Mouse (Mus musculus) left cerebral cortex, adult 8-10 months (tissue): ENCODE results near the gene Sun5. TPM values are rescaled to one million over a fixed set of nuclear protein-coding genes. Genes with fewer than 3 reads are reported as not detected.

Experiments used
- DNase-seq, 2 experiments: peaks; one replicate each; pipeline ENCODE4 v3.0.0; 2022; ENCODE audit warnings: low spot score in 2 of 2
- total RNA-seq, 4 experiments: library from RNA; stranded (reverse); gene quantifications; 2 replicates each; pipeline ENCODE4 v1.2.4; 2022

Gene Sun5
- total RNA-seq, 4 experiments from 2014 or later = not detected

- DNase-seq = no peak
Observed at GRCm38 (mm10) chr2:153809921-153810320, 61.0 kb downstream of the Sun5 start.

- DNase-seq = no peak
Observed at GRCm38 (mm10) chr2:153808841-153809240, 62.0 kb downstream of the Sun5 start.

DNA sequence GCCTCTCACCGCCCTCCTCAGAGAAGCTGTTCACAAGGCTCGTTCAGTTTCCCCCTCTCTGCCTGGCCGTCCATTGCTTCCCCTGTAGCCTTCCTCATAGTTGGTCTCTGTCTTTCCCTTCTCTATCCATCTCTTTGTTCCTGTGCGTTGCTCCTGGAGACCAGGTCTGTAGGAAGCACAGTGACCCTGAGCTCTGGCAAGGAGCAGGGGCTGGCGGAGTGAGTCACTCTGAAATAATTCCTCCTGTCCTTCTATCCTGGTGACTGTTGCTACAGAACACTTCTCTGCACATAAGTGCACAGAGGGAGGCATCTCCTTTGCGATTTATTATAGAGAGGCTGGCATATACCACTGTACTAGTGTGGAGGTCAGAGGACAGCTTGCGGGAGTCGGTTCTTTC is 62.7 kb downstream of the Sun5 start:
- DNase-seq = no peak

GRCm38 (mm10) chr2:153807464-153807863 is 63.4 kb downstream of the Sun5 start:
- peak; percentile 15 to 63 for DNase-seq

Other genes with a start within 250 kb of the Sun5 start
- 10 to 100 TPM; 26.1 to 31.6 (median 28.6) TPM for gene Commd7, start 238.3 kb downstream of the Sun5 start, total RNA-seq
- 1 to 10 TPM in 3 of 4 experiments, under 1 TPM in 1; 0.57 to 1.5 (median 1.0) TPM for gene Dnmt3b, start 221.6 kb downstream of the Sun5 start, total RNA-seq
- gene Dnmt3c, start 174.4 kb downstream of the Sun5 start, total RNA-seq = not detected
- 10 to 100 TPM; 67.5 to 87.9 (median 79.4) TPM for gene Mapre1, start 129.8 kb downstream of the Sun5 start, total RNA-seq
- under 1 TPM; 0.19 to 0.54 (median 0.27) TPM for gene Efcab8, start 91.2 kb downstream of the Sun5 start, total RNA-seq
- gene Bpifb2, start 4.0 kb upstream of the Sun5 start, total RNA-seq = not detected
- gene Bpifb6, start 29.3 kb upstream of the Sun5 start, total RNA-seq = not detected
- gene Bpifb3, start 47.1 kb upstream of the Sun5 start, total RNA-seq = not detected
- gene Bpifb4, start 67.1 kb upstream of the Sun5 start, total RNA-seq = not detected
- gene Bpifa6, start 103.9 kb upstream of the Sun5 start, total RNA-seq = not detected
- not detected for gene Bpifa2, start 137.2 kb upstream of the Sun5 start, total RNA-seq